Mouse (Mus musculus): ENCODE measurements at regions not wholly inside any gene's neighbourhood (a gene's known extent, or its start where the extent isn't known, plus 50 kb on each side); places are given as distances from the start of the nearest gene placed in this dataset.

- TF ChIP-seq CTCF (IDR thresholded peaks at IDR 0.05; ENCODE audit: low read depth, low read length) (no peak), POLR2A (IDR thresholded peaks at IDR 0.05; ENCODE audit: extremely low read depth, insufficient read depth, low read length) (no peak)
Observed at GRCm38 (mm10) chr5:46172315-46172714, 314.9 kb upstream of the Lcorl start.
